ENCODE assay signal across 11 mouse cellular contexts in the genomic region with DNA sequence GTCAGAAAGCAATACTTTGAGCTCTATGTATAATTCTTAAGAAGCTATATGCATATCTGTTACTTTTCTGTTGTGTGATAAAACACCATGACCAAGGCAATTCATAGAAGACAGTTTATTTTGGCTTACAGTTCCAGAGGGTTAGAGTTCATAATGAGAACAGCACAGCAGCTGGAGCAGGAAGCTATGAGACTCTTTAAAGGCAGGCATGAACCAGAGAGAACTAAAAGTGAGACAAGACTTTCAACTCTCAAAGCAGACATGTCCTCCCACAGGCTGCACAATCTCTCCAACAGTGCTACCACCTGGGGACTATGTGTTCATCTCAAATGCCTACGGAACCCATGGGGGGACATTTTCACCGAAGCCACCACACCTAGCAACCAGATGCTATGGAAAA. TPM values are rescaled to one million over a fixed set of nuclear protein-coding genes. Genes with fewer than 3 reads are reported as not detected.
DNase-seq lines count a peak whose midpoint lies in the region; ATAC-seq lines count a peak whose summit lies in the region.
"Had no signal": no experiment of that assay in that cellular context is flagged by ENCODE, and none has a peak within 500 bp of the region (broad histone marks: within the 10 kb centered on the region; RNA-seq: fewer than 3 reads in every experiment).

No protein-coding gene starts in this region.

- H3K27me3 ChIP-seq in heart, embryonic 13.5 days (replicated peaks), result no peaks in the 10 kb centered on the region
- no peaks in the 10 kb centered on the region for H3K27me3 ChIP-seq in lung, embryonic 16.5 days (ENCODE audit: control insufficient read depth, insufficient read depth, low read depth, low read length)
- H3K27me3 ChIP-seq in liver, embryonic 12.5 days (replicated peaks), result no peaks in the 10 kb centered on the region

- no peak overlapping the region for H3K9ac ChIP-seq in heart, embryonic 13.5 days
- H3K9ac ChIP-seq in lung, embryonic 16.5 days (ENCODE audit: low read length), result no peak overlapping the region
- peak overlapping the region; percentile 70 for H3K9ac ChIP-seq in liver, embryonic 12.5 days

- peaks cover 32% of the 10 kb centered on the region for H3K4me1 ChIP-seq in heart, embryonic 13.5 days
- H3K4me1 ChIP-seq in lung, embryonic 16.5 days (replicated peaks; ENCODE audit: control insufficient read depth, insufficient read depth, low read length), result peaks cover 10% of the 10 kb centered on the region
- H3K4me1 ChIP-seq in liver, embryonic 12.5 days, result peaks cover 32% of the 10 kb centered on the region

- peak overlapping the region; percentile 2; the same call in 1 of the 2 replicates for H3K27ac ChIP-seq in heart, embryonic 13.5 days (replicated peaks)
- H3K27ac ChIP-seq in lung, embryonic 16.5 days (ENCODE audit: low read length), result no peak overlapping the region
- peak overlapping the region; percentile 70 for H3K27ac ChIP-seq in liver, embryonic 12.5 days

- peak overlapping the region; percentile 40; the same call in 1 of the 2 replicates for H3K4me3 ChIP-seq in heart, embryonic 13.5 days
- H3K4me3 ChIP-seq in lung, embryonic 16.5 days (ENCODE audit: low read length), result 0 out of 2 replicates have a peak overlapping the region, but pooled peaks have one; percentile 15
- peak overlapping the region; percentile 62 for H3K4me3 ChIP-seq in liver, embryonic 12.5 days

- ATAC-seq in heart, embryonic 13.5 days (ENCODE audit: extremely low read depth, insufficient number of reproducible peaks, low FRiP score, low TSS enrichment), result no peak
- no peak for ATAC-seq in lung, embryonic 16.5 days (ENCODE audit: low read depth)
- ATAC-seq in liver, embryonic 12.5 days, result no peak

- no peak for DNase-seq in heart, adult 8-10 months (ENCODE audit: low spot score)
- no peak for DNase-seq in lung, postnatal 4 days
- peak; percentile 34 for DNase-seq in adipocyte (ENCODE audit: low spot score)
- DNase-seq in left cerebral cortex, adult 8-10 months (ENCODE audit: low spot score in 2 of 2), result no peak
- no peak for DNase-seq in left cerebral cortex, adult 18-20 months (ENCODE audit: low spot score in 2 of 2)
- DNase-seq: cerebellum, adult 11 months; lung, adult 18-20 months; thymus, adult 2 months had no signal

- peaks cover 60% of the 10 kb centered on the region for H3K36me3 ChIP-seq in heart, embryonic 13.5 days
- peaks cover 18% of the 10 kb centered on the region for H3K36me3 ChIP-seq in lung, embryonic 16.5 days (ENCODE audit: control insufficient read depth, insufficient read depth, low read length)
- peaks cover 71% of the 10 kb centered on the region for H3K36me3 ChIP-seq in liver, embryonic 12.5 days

- 88% methylated on average over 2 of the region's 2 CpGs for WGBS in heart, embryonic 13.5 days
- 88% methylated on average over 2 of the region's 2 CpGs for WGBS in lung, embryonic 16.5 days
- 91% methylated on average over 2 of the region's 2 CpGs for WGBS in liver, embryonic 12.5 days (ENCODE audit: insufficient replicate concordance)

- H3K4me2 ChIP-seq in heart, embryonic 13.5 days, result peak overlapping the region; percentile 61
- H3K4me2 ChIP-seq in lung, embryonic 16.5 days (ENCODE audit: low read depth, low read length), result no peak overlapping the region
- peak overlapping the region; percentile 75 for H3K4me2 ChIP-seq in liver, embryonic 12.5 days

- no peaks in the 10 kb centered on the region for H3K9me3 ChIP-seq in heart, embryonic 13.5 days
- no peaks in the 10 kb centered on the region for H3K9me3 ChIP-seq in lung, embryonic 16.5 days (ENCODE audit: control insufficient read depth, low read length)
- H3K9me3 ChIP-seq in liver, embryonic 12.5 days (replicated peaks), result no peaks in the 10 kb centered on the region

RNA-seq across cellular contexts. Expression of a gene that starts 4.5 kb away (rescaled TPM):
- polyA plus RNA-seq in heart, embryonic 13.5 days (2015; fragmentation: Nextera tagmentation; extraction: Ambion mirVana), result 69.7 and 74.0 TPM in 2 replicates
- total RNA-seq in heart, adult 8-10 months (2022), result 1 to 10 TPM in 2 of 4 experiments, under 1 TPM in 2; 0.90 to 2.7 (median 1.3) TPM
- polyA plus RNA-seq in lung, embryonic 16.5 days (2015; fragmentation: Nextera tagmentation; extraction: Ambion mirVana), result 101 and 115 TPM in 2 replicates
- polyA plus RNA-seq in liver, embryonic 12.5 days (2016; fragmentation: Nextera tagmentation; extraction: Ambion mirVana), result 162 and 164 TPM in 2 replicates
- 10 to 100 TPM; 15.7 to 19.5 (median 17.4) TPM for total RNA-seq in left cerebral cortex, adult 8-10 months (2022)
- total RNA-seq in left cerebral cortex, adult 18-20 months (2021), result 10 to 100 TPM; 11.0 to 11.2 TPM

RNA-seq across cellular contexts. Expression of a gene that starts 35.6 kb away (rescaled TPM):
- polyA plus RNA-seq in heart, embryonic 13.5 days (2015; fragmentation: Nextera tagmentation; extraction: Ambion mirVana), result 145 and 155 TPM in 2 replicates
- 10 to 100 TPM; 10.0 to 12.2 (median 11.4) TPM for total RNA-seq in heart, adult 8-10 months (2022)
- 196 and 214 TPM in 2 replicates for polyA plus RNA-seq in lung, embryonic 16.5 days (2015; fragmentation: Nextera tagmentation; extraction: Ambion mirVana)
- 178 and 181 TPM in 2 replicates for polyA plus RNA-seq in liver, embryonic 12.5 days (2016; fragmentation: Nextera tagmentation; extraction: Ambion mirVana)
- 1 to 10 TPM; 4.5 to 5.8 (median 4.8) TPM for total RNA-seq in left cerebral cortex, adult 8-10 months (2022)
- total RNA-seq in left cerebral cortex, adult 18-20 months (2021), result 1 to 10 TPM; 3.9 to 5.1 TPM

RNA-seq across cellular contexts. Expression of a gene that starts 35.7 kb away (rescaled TPM):
- 7.4 and 8.8 TPM in 2 replicates for polyA plus RNA-seq in heart, embryonic 13.5 days (2015; fragmentation: Nextera tagmentation; extraction: Ambion mirVana)
- total RNA-seq in heart, adult 8-10 months (2022), result 1 to 10 TPM; 3.9 to 8.2 (median 5.2) TPM
- 20.7 and 21.0 TPM in 2 replicates for polyA plus RNA-seq in lung, embryonic 16.5 days (2015; fragmentation: Nextera tagmentation; extraction: Ambion mirVana)
- polyA plus RNA-seq in liver, embryonic 12.5 days (2016; fragmentation: Nextera tagmentation; extraction: Ambion mirVana), result 6.8 and 7.1 TPM in 2 replicates
- 10 to 100 TPM; 22.6 to 27.0 (median 25.7) TPM for total RNA-seq in left cerebral cortex, adult 8-10 months (2022)
- 10 to 100 TPM; 21.3 to 25.4 TPM for total RNA-seq in left cerebral cortex, adult 18-20 months (2021)
